Mouse (Mus musculus) lung, postnatal 0 days (tissue): ENCODE measurements at regions not wholly inside any gene's neighbourhood (a gene's known extent, or its start where the extent isn't known, plus 50 kb on each side); places are given as distances from the start of the nearest gene placed in this dataset.
A peak's percentile ranks its signal among the peaks of the same experiment; 100 is the strongest.

Experiments
- CTCF ChIP-seq: IDR thresholded peaks from 2 replicates; pipeline ENCODE4 v1.5.1; 2016; ENCODE audit warnings: antibody characterized with exemption, mild to moderate bottlenecking
- EP300 ChIP-seq: IDR thresholded peaks from 2 replicates; pipeline ENCODE4 v1.6.1; 2016; ENCODE audit warnings: antibody characterized with exemption, mild to moderate bottlenecking, control low read depth

DNA sequence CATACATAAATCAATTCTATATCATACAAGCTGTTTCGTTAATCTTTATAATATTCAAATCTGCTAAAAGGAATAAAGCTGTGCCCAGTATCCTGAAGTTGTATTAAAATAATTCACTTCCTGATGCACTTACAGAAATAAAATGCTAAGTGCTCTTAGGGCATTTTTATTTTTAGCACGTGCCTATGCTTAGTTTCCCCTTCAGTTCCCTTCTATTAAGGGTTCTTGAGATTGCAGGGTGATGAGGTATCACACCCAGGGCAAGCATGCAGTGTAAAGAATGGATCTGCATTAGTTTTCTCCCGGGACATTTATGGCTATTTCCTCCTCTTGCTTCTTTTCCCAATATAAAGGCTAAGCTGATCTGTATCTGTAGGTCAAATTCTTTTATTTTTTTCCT lies 1858.8 kb upstream of the Lrrc6 start:
- no peak for TF ChIP-seq CTCF
- TF ChIP-seq EP300 = peak; percentile 94
